Mouse (Mus musculus) thymus, adult 2 months (tissue): Measurements from ENCODE around the gene Mybpc3.

Source experiments
- CTCF ChIP-seq: fragments of 200-500 bp; IDR thresholded peaks from 2 replicates; pipeline ENCODE4 v1.5.1; 2012; ENCODE audit warnings: mild to moderate bottlenecking, control low read depth, low read length, moderate library complexity, borderline replicate concordance; ENCODE audit not compliant: control insufficient read depth, poor library complexity, insufficient read depth; ENCODE audit errors: extremely low read depth
- POLR2A ChIP-seq: fragments of 200-500 bp; IDR thresholded peaks from 2 replicates; pipeline ENCODE4 v1.6.1; 2012; ENCODE audit warnings: mild to moderate bottlenecking, low read length, control low read depth, moderate library complexity; ENCODE audit not compliant: control insufficient read depth, poor library complexity, insufficient read depth; ENCODE audit errors: extremely low read depth

GRCm38 (mm10) chr2:91182405-91183147 is 64.6 kb downstream of the Mybpc3 start:
- TF ChIP-seq CTCF (peak; percentile 60; the same call in 1 of the 2 replicates), POLR2A (no peak)
